Mouse (Mus musculus) layer of hippocampus, adult 9-11 months (tissue): Measurements from ENCODE around the gene 1110051M20Rik.
A peak's percentile ranks its signal among the peaks of the same experiment; 100 is the strongest.
"Not testable (repeated sequence)": the region's sequence is repeated elsewhere in the genome, so short reads cannot be mapped to it uniquely, and the experiment has no call there.

Experiments used
- DNase-seq: peaks from one replicate; pipeline ENCODE4 v3.0.0; 2022

The 1110051M20Rik gene

GRCm38 (mm10) chr2:91256256-91257125 is 188.0 kb downstream of the 1110051M20Rik start:
- DNase-seq: no peak

- no peak for DNase-seq
Measured at GRCm38 (mm10) chr2:91255661-91256150, 188.8 kb downstream of the 1110051M20Rik start, which contains the start of gene Pacsin3. TSS of gene Pacsin3 (plus strand) at chr2:91255954.

- no peak for DNase-seq
Measured at GRCm38 (mm10) chr2:91254725-91255380, 189.7 kb downstream of the 1110051M20Rik start.

GRCm38 (mm10) chr2:91252512-91252911 is 192.0 kb downstream of the 1110051M20Rik start:
- no peak for DNase-seq

- DNase-seq: no peak
Measured at GRCm38 (mm10) chr2:91252001-91252400, 192.5 kb downstream of the 1110051M20Rik start.

- no peak for DNase-seq
Measured at GRCm38 (mm10) chr2:91248366-91248765, 196.1 kb downstream of the 1110051M20Rik start.

GRCm38 (mm10) chr2:91244557-91245228 is 199.8 kb downstream of the 1110051M20Rik start:
- DNase-seq: no peak

GRCm38 (mm10) chr2:91243416-91243815 is 201.1 kb downstream of the 1110051M20Rik start:
- DNase-seq: peak; percentile 92

- DNase-seq: no peak
Measured at GRCm38 (mm10) chr2:91242547-91242946, 202.0 kb downstream of the 1110051M20Rik start.

- not testable (repeated sequence) for DNase-seq
Measured at GRCm38 (mm10) chr2:91237511-91238080, 206.9 kb downstream of the 1110051M20Rik start.

GRCm38 (mm10) chr2:91236601-91237510 is 207.6 kb downstream of the 1110051M20Rik start, which contains the start of gene Ddb2:
TSS of gene Ddb2 (minus strand) at chr2:91236982.
- peak; percentile 93 for DNase-seq

GRCm38 (mm10) chr2:91229735-91230134 is 214.8 kb downstream of the 1110051M20Rik start:
- peak; percentile 21 for DNase-seq
